Mouse (Mus musculus) C2C12 (cell line): Measurements from ENCODE around the gene Aak1.

Experiments
- CEBPB ChIP-seq: IDR thresholded peaks from one replicate; pipeline ENCODE4 v1.6.1; 2011; ENCODE audit warnings: low read depth, mild to moderate bottlenecking, control low read depth, moderate library complexity
- CTCF ChIP-seq: IDR thresholded peaks from one replicate; pipeline ENCODE4 v1.5.1; 2011; ENCODE audit not compliant: control insufficient read depth, insufficient read depth, insufficient read length
- FOSL1 ChIP-seq: IDR thresholded peaks from one replicate; pipeline ENCODE4 v1.8.0; 2011; ENCODE audit warnings: mild to moderate bottlenecking, low read length; ENCODE audit not compliant: poor library complexity, insufficient read depth, severe bottlenecking
- MAX ChIP-seq: IDR thresholded peaks from one replicate; pipeline ENCODE4 v1.6.1; 2011; ENCODE audit warnings: mild to moderate bottlenecking, control low read depth
- MYOG ChIP-seq: IDR thresholded peaks from one replicate; pipeline ENCODE4 v1.6.1; 2011; ENCODE audit not compliant: control insufficient read depth, insufficient read length; ENCODE audit errors: extremely low read depth
- USF1 ChIP-seq: IDR thresholded peaks from one replicate; pipeline ENCODE4 v1.6.1; 2011; ENCODE audit warnings: low read depth, mild to moderate bottlenecking, control low read depth, moderate library complexity

GRCm38 (mm10) chr6:86884746-86885145 lies 35.4 kb downstream of the Aak1 start:
- no peak for TF ChIP-seq CEBPB
- no peak for TF ChIP-seq CTCF
- TF ChIP-seq MYOG: no peak
- TF ChIP-seq MAX: no peak
- no peak for TF ChIP-seq USF1
- no peak for TF ChIP-seq FOSL1
